Mouse (Mus musculus): ENCODE measurements around the gene Kansl2. TPM values are rescaled to one million over a fixed set of nuclear protein-coding genes. Genes with fewer than 3 reads are reported as not detected.

Kansl2 gene
- polyA plus RNA-seq, 1 experiment from 2014 or later: 152 TPM

- 83% methylated on average over 18 of the region's 18 CpGs for WGBS
- ATAC-seq (replicated peaks): no peak
- Histone ChIP-seq H3K27ac (replicated peaks) (no peak overlapping the region), H3K4me3 (no peak overlapping the region), H3K4me2 (replicated peaks) (no peak overlapping the region), H3K4me1 (no peaks in the 10 kb centered on the region), H3K27me3 (no peaks in the 10 kb centered on the region), H3K9ac (replicated peaks) (no peak overlapping the region), H3K9me3 (no peaks in the 10 kb centered on the region), H3K36me3 (no peaks in the 10 kb centered on the region)
These were observed 49.9 kb downstream of the Kansl2 start for GRCm38 (mm10) chr15:98483907-98484886.

DNA sequence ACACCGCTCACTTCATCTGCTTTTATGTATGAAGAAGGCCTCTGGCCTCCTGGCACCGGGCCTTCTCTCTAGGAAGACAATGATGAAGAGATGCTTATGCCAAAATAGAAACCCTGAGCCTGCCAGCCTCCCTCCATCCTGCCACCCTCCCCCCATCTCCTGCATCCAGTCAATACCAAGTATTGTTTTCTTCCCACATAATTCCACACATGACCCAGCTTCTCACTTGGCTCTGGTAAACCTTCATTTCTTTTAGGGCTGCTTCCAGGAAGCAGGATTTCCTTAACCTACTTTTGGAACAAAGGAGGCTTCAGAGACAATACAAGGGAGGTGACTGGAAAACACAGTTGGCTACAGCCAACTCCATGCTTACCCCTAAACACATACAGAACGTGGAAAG is 51.4 kb downstream of the Kansl2 start, which contains the start of gene Lalba:
Lalba (minus strand) TSS at position 21 of the 400 bp plus-strand sequence.
- Histone ChIP-seq H3K36me3 (no peaks in the 10 kb centered on the region), H3K9ac (replicated peaks) (no peak within 1 kb of the TSS), H3K4me2 (replicated peaks) (no peak within 1 kb of the TSS), H3K27ac (replicated peaks) (no peak within 1 kb of the TSS), H3K9me3 (no peaks in the 10 kb centered on the region), H3K4me1 (no peaks in the 10 kb centered on the region), H3K4me3 (no peak within 1 kb of the TSS), H3K27me3 (no peaks in the 10 kb centered on the region)
- WGBS: 59% methylated on average over 3 of the region's 3 CpGs
- no peak for ATAC-seq (replicated peaks)

- WGBS: 72% methylated on average over 7 of the region's 7 CpGs
- no peak overlapping the region for H3K4me2 ChIP-seq (replicated peaks)
- no peak overlapping the region for H3K27ac ChIP-seq (replicated peaks)
- ATAC-seq (replicated peaks): no peak
- H3K4me3 ChIP-seq: no peak overlapping the region
- H3K36me3 ChIP-seq: no peaks in the 10 kb centered on the region
- no peak overlapping the region for H3K9ac ChIP-seq (replicated peaks)
- no peaks in the 10 kb centered on the region for H3K27me3 ChIP-seq
- H3K9me3 ChIP-seq: no peaks in the 10 kb centered on the region
- no peaks in the 10 kb centered on the region for H3K4me1 ChIP-seq
These were observed 54.4 kb downstream of the Kansl2 start for GRCm38 (mm10) chr15:98479568-98480102.

GRCm38 (mm10) chr15:98476281-98476680 is 57.8 kb downstream of the Kansl2 start:
- WGBS: 73% methylated on average over 5 of the region's 5 CpGs
- no peak for ATAC-seq (replicated peaks)

DNA sequence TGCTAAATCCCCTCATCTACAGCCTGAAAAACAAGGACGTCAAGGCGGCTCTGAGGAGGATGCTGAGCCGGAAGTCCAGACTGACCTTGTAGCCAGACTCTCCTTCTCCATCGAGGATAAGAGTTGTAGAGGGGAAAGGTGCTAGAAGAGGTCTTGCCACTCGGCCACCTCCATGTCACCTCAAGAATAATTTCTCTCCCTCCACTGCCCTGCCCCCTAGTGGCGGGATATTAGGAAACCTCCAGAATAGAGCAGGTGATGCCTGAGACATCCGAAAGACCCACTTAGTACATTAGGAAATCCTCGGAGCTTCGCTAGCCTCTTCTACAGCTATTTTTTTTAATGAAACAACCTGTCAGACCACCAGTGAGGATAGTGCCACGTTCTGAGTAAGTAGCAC is 58.7 kb downstream of the Kansl2 start:
- H3K9ac ChIP-seq (replicated peaks): no peak overlapping the region
- H3K36me3 ChIP-seq: no peaks in the 10 kb centered on the region
- H3K4me2 ChIP-seq (replicated peaks): no peak overlapping the region
- H3K4me1 ChIP-seq: no peaks in the 10 kb centered on the region
- H3K27me3 ChIP-seq: no peaks in the 10 kb centered on the region
- H3K9me3 ChIP-seq: no peaks in the 10 kb centered on the region
- H3K4me3 ChIP-seq: no peak overlapping the region
- H3K27ac ChIP-seq (replicated peaks): no peak overlapping the region
- WGBS: 60% methylated on average over 10 of the region's 10 CpGs
- ATAC-seq (replicated peaks): no peak

More at GRCm38 (mm10) chr15:98476281-98476680, 57.8 kb downstream of the Kansl2 start:
- H3K4me3 ChIP-seq: no peak overlapping the region
- H3K36me3 ChIP-seq: no peaks in the 10 kb centered on the region
- no peak overlapping the region for H3K27ac ChIP-seq (replicated peaks)
- H3K9me3 ChIP-seq: no peaks in the 10 kb centered on the region
- no peaks in the 10 kb centered on the region for H3K27me3 ChIP-seq
- no peak overlapping the region for H3K9ac ChIP-seq (replicated peaks)
- no peak overlapping the region for H3K4me2 ChIP-seq (replicated peaks)
- H3K4me1 ChIP-seq: no peaks in the 10 kb centered on the region

GRCm38 (mm10) chr15:98474958-98475357 is 59.1 kb downstream of the Kansl2 start:
- Histone ChIP-seq H3K4me3 (no peak overlapping the region), H3K4me2 (replicated peaks) (no peak overlapping the region), H3K27me3 (no peaks in the 10 kb centered on the region), H3K36me3 (no peaks in the 10 kb centered on the region), H3K9ac (replicated peaks) (no peak overlapping the region), H3K4me1 (no peaks in the 10 kb centered on the region), H3K27ac (replicated peaks) (no peak overlapping the region), H3K9me3 (no peaks in the 10 kb centered on the region)
- 79% methylated on average over 10 of the region's 10 CpGs for WGBS
- ATAC-seq (replicated peaks): no peak

- H3K4me3 ChIP-seq: no peak overlapping the region
- H3K9ac ChIP-seq (replicated peaks): no peak overlapping the region
- WGBS: 93% methylated on average over 13 of the region's 13 CpGs
- ATAC-seq (replicated peaks): no peak
- no peak overlapping the region for H3K4me2 ChIP-seq (replicated peaks)
- no peaks in the 10 kb centered on the region for H3K4me1 ChIP-seq
- H3K27ac ChIP-seq (replicated peaks): no peak overlapping the region
- no peaks in the 10 kb centered on the region for H3K36me3 ChIP-seq
- H3K27me3 ChIP-seq: no peaks in the 10 kb centered on the region
- no peaks in the 10 kb centered on the region for H3K9me3 ChIP-seq
These were observed 62.5 kb downstream of the Kansl2 start for GRCm38 (mm10) chr15:98471539-98471938.

DNA sequence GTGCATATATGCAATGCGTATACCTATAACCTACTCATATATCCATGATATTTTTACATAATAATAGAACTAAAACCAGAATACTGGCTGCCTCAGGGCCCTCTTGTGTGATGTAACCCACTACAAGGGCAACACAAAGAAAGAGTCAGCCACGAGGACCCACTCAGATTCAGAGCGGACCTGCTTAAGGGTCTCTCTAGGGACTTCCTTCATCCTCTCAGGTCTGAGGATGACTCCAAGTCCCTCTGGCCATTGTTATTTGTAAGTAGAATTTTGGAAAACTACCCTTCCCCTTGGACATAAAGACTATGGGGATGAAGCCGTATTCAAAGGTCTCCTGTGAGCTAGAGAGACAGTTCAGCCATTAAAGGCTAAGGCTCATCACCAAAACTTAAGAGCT is 64.5 kb downstream of the Kansl2 start, which contains the start of gene OR5BS1P:
OR5BS1P (plus strand) TSS at position 301 of the 400 bp plus-strand sequence.
- Histone ChIP-seq H3K9me3 (no peaks in the 10 kb centered on the region), H3K27ac (replicated peaks) (no peak within 1 kb of the TSS), H3K9ac (replicated peaks) (no peak within 1 kb of the TSS), H3K4me2 (replicated peaks) (no peak within 1 kb of the TSS), H3K36me3 (no peaks in the 10 kb centered on the region), H3K27me3 (no peaks in the 10 kb centered on the region), H3K4me3 (no peak within 1 kb of the TSS), H3K4me1 (no peaks in the 10 kb centered on the region)
- ATAC-seq (replicated peaks): no peak
- WGBS: 95% methylated on average over 4 of the region's 4 CpGs

Small RNA genes lying within 50 kb of the gene (microRNA-seq; reads per million reads assigned to microRNA genes)
- gene Mir1291: 0.66 reads per million

Other genes with a start within 250 kb of the Kansl2 start
- 3.3 and 4.2 TPM in 2 replicates for gene Zfp641, start 238.1 kb downstream of the Kansl2 start, polyA plus RNA-seq (2015; fragmentation: Nextera tagmentation; extraction: Ambion mirVana)
- gene Olfr285, start 216.9 kb downstream of the Kansl2 start, polyA plus RNA-seq (2015; fragmentation: Nextera tagmentation; extraction: Ambion mirVana): not detected in 2 replicates
- not detected in 2 replicates for gene Olfr284, start 193.3 kb downstream of the Kansl2 start, polyA plus RNA-seq (2015; fragmentation: Nextera tagmentation; extraction: Ambion mirVana)
- not detected in 2 replicates for gene Olfr283, start 153.3 kb downstream of the Kansl2 start, polyA plus RNA-seq (2015; fragmentation: Nextera tagmentation; extraction: Ambion mirVana)
- gene Olfr282, start 103.0 kb downstream of the Kansl2 start, polyA plus RNA-seq (2015; fragmentation: Nextera tagmentation; extraction: Ambion mirVana): not detected in 2 replicates
- not detected in 2 replicates for gene Olfr281, start 81.7 kb downstream of the Kansl2 start, polyA plus RNA-seq (2015; fragmentation: Nextera tagmentation; extraction: Ambion mirVana)
- gene OR5BS1P, start 64.4 kb downstream of the Kansl2 start, polyA plus RNA-seq (2015; fragmentation: Nextera tagmentation; extraction: Ambion mirVana): not detected in 2 replicates
- gene Lalba, start 51.5 kb downstream of the Kansl2 start, polyA plus RNA-seq (2015; fragmentation: Nextera tagmentation; extraction: Ambion mirVana): not detected in 2 replicates
- not detected in 2 replicates for gene Olfr279, start 41.9 kb downstream of the Kansl2 start, polyA plus RNA-seq (2015; fragmentation: Nextera tagmentation; extraction: Ambion mirVana)
- 66.5 and 72.0 TPM in 2 replicates for gene Ccnt1, start 36.7 kb upstream of the Kansl2 start, polyA plus RNA-seq (2015; fragmentation: Nextera tagmentation; extraction: Ambion mirVana)
- gene 4930415O20Rik, start 36.7 kb upstream of the Kansl2 start, polyA plus RNA-seq (2015; fragmentation: Nextera tagmentation; extraction: Ambion mirVana): 0.56 TPM in 1 of 2 replicates, not detected in the other
- 12.5 and 13.8 TPM in 2 replicates for gene Adcy6, start 75.8 kb upstream of the Kansl2 start, polyA plus RNA-seq (2015; fragmentation: Nextera tagmentation; extraction: Ambion mirVana)
- 134 and 138 TPM in 2 replicates for gene Cacnb3, start 96.6 kb upstream of the Kansl2 start, polyA plus RNA-seq (2015; fragmentation: Nextera tagmentation; extraction: Ambion mirVana)
- 23.5 and 25.0 TPM in 2 replicates for gene Ddx23, start 128.6 kb upstream of the Kansl2 start, polyA plus RNA-seq (2015; fragmentation: Nextera tagmentation; extraction: Ambion mirVana)
- 11.0 and 12.8 TPM in 2 replicates for gene Rnd1, start 143.2 kb upstream of the Kansl2 start, polyA plus RNA-seq (2015; fragmentation: Nextera tagmentation; extraction: Ambion mirVana)
- 2.3 and 4.3 TPM in 2 replicates for gene Ccdc65, start 173.9 kb upstream of the Kansl2 start, polyA plus RNA-seq (2015; fragmentation: Nextera tagmentation; extraction: Ambion mirVana)
- 3.5 and 3.6 TPM in 2 replicates for gene Fkbp11, start 193.9 kb upstream of the Kansl2 start, polyA plus RNA-seq (2015; fragmentation: Nextera tagmentation; extraction: Ambion mirVana)
- 82.3 and 88.2 TPM in 2 replicates for gene Arf3, start 228.9 kb upstream of the Kansl2 start, polyA plus RNA-seq (2015; fragmentation: Nextera tagmentation; extraction: Ambion mirVana)
- not detected in 2 replicates for gene Wnt10b, start 243.9 kb upstream of the Kansl2 start, polyA plus RNA-seq (2015; fragmentation: Nextera tagmentation; extraction: Ambion mirVana)

Measured in forebrain, embryonic 15.5 days (tissue).